Mouse (Mus musculus): ENCODE measurements around the gene Ush1g. TPM values are rescaled to one million over a fixed set of nuclear protein-coding genes. Genes with fewer than 3 reads are reported as not detected.
A peak's percentile ranks its signal among the peaks of the same experiment; 100 is the strongest.

The Ush1g gene
- polyA plus RNA-seq, 1 experiment from 2014 or later = 0.20 TPM

DNA sequence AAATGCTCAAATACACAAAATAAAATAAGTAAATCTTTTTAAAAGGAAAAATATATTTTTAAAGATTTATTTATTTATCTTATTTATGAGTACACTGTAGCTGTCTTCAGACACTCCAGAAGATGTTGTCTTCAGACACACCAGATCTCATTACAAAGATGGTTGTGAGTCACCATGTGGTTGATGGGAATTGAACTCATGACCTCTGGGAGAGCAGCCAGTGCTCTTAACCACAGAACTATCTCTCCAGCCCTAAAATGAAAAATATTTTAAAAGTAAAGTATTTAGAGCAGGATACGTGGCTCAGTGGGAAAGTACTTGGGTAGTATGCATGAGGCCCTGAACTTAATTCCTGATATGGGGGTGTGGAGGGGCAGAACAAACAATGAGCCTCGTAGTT, 20.5 kb downstream of the Ush1g start:
- Histone ChIP-seq H3K9ac (no peak overlapping the region), H3K4me2 (no peak overlapping the region), H3K4me3 (replicated peaks) (no peak overlapping the region), H3K27ac (replicated peaks) (no peak overlapping the region), H3K27me3 (peaks cover 27% of the 10 kb centered on the region), H3K9me3 (replicated peaks) (no peaks in the 10 kb centered on the region), H3K36me3 (replicated peaks) (no peaks in the 10 kb centered on the region), H3K4me1 (replicated peaks) (peaks cover 8% of the 10 kb centered on the region; the same call in 1 of the 2 replicates)
- WGBS (ENCODE audit: insufficient replicate concordance) = 56% methylated on average over 2 of the region's 2 CpGs
- ATAC-seq (ENCODE audit: insufficient read depth) = no peak

DNA sequence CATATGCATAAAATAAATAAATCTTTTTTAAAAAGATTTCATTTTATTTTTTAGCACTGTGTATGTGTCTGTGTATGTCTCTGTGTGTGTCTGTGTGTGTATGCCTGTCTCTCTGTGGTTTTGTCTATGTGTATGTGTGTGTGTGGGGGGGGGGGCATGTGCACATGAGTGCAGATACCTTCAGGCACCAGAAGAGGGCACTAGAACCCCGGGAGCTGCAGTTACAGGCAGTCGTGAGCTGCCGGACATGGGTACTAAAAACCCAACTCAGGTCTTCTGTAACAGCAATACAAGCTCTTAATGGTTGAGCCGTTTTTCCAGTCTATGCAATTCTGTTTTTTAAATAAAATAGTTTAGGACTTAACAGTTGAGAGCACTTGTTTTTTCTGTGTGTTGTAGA, 21.1 kb downstream of the Ush1g start:
- Histone ChIP-seq H3K4me3 (replicated peaks) (no peak overlapping the region), H3K9me3 (replicated peaks) (no peaks in the 10 kb centered on the region), H3K4me1 (replicated peaks) (peaks cover 8% of the 10 kb centered on the region; the same call in 1 of the 2 replicates), H3K4me2 (no peak overlapping the region), H3K9ac (no peak overlapping the region), H3K36me3 (replicated peaks) (no peaks in the 10 kb centered on the region), H3K27ac (replicated peaks) (no peak overlapping the region), H3K27me3 (peaks cover 29% of the 10 kb centered on the region)
- ATAC-seq (ENCODE audit: insufficient read depth) = no peak
- 71% methylated on average over 4 of the region's 4 CpGs for WGBS (ENCODE audit: insufficient replicate concordance)

- no peak overlapping the region for H3K27ac ChIP-seq (replicated peaks)
- ATAC-seq (ENCODE audit: insufficient read depth) = no peak
These were observed 23.7 kb downstream of the Ush1g start for GRCm38 (mm10) chr11:115298160-115298559.

DNA sequence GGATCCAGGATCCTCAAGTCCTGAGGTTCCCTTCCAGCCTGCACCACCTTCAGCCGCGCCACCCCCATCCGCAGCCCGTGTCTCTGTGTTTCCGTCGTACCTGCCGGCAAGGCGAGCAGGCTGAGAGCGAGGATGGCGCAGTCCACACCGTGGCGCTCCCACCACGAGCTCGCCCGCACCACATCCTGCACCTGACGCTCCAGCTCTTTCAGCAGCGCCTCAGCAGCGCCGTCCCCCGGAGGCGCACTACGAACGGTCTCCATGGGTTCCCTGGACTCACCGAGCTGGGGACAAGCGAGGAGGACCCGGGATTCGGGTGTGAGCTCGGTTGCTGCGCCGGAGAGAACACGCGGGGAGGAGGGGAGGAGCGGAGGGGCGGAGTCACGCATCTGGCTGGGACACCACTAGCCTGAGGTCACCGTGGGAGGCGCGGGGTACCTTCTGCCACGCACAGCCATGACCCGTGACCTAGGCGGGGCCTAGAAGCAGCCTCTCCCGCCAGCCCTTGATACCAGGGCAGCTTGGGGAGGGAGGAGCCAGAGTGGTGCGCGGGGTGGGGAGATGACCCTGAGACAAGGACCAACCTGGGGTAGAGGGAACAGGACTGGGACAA, 24.5 kb downstream of the Ush1g start, which contains the start of gene Fads6:
TSS of gene Fads6 (minus strand) at position 450 of the 613 bp plus-strand sequence.
- H3K9ac ChIP-seq = peak within 1 kb of the TSS; percentile 35; the same call in 1 of the 2 replicates
- peaks cover 29% of the 10 kb centered on the region for H3K27me3 ChIP-seq
- H3K4me2 ChIP-seq = peak within 1 kb of the TSS; percentile 55
- H3K9me3 ChIP-seq (replicated peaks) = no peaks in the 10 kb centered on the region
- H3K4me1 ChIP-seq (replicated peaks) = peaks cover 11% of the 10 kb centered on the region
- ATAC-seq (ENCODE audit: insufficient read depth) = peak; percentile 68
- no peaks in the 10 kb centered on the region for H3K36me3 ChIP-seq (replicated peaks)
- peak within 1 kb of the TSS; percentile 72 for H3K27ac ChIP-seq (replicated peaks)
- 1% methylated on average over 44 of the region's 44 CpGs for WGBS (ENCODE audit: insufficient replicate concordance)
- H3K4me3 ChIP-seq (replicated peaks) = peak within 1 kb of the TSS; percentile 49

More at GRCm38 (mm10) chr11:115298160-115298559, 23.7 kb downstream of the Ush1g start:
- Histone ChIP-seq H3K4me1 (replicated peaks) (peaks cover 8% of the 10 kb centered on the region), H3K9me3 (replicated peaks) (no peaks in the 10 kb centered on the region), H3K36me3 (replicated peaks) (no peaks in the 10 kb centered on the region), H3K27me3 (peaks cover 29% of the 10 kb centered on the region), H3K9ac (no peak overlapping the region), H3K4me2 (no peak overlapping the region; the same call in 1 of the 2 replicates), H3K4me3 (replicated peaks) (no peak overlapping the region)
- WGBS (ENCODE audit: insufficient replicate concordance) = 55% methylated on average over 8 of the region's 8 CpGs

DNA sequence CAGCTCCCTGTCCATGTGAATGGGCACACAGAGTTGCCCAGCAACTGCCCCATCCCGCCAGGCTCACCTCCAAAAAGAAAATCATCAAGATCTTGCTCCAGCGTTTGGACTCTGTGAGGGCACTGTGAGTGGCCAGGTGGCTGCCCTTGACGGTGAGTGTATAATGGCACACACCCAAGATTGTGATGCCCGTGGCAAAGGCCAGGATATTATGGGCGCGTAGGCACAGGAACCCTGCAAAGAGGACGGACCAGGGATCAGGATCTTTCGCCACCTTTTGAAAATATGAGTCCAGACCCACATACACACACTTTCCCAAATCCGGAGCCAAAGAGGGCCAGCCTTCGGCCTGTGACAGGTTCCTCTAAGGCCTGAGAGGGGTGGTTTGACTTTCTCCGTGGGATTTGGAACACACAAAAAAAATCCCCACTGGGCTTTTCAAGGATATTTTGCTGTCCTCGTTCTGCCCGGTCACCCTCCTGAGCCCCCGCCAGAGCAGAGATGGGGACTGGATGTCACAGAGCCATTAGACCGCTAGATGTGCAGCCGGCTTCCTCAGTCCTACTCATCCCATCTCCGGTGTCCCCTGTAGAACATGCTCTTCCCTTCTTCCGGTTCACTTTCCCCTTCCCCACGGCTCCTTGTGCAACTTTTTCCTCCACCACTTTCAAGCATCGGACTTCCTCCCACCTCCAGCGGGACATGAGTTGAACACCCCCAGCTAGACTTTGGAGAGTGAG, 25.2 kb downstream of the Ush1g start:
- H3K27ac ChIP-seq (replicated peaks) = peak overlapping the region; percentile 72
- H3K36me3 ChIP-seq (replicated peaks) = no peaks in the 10 kb centered on the region
- peaks cover 29% of the 10 kb centered on the region for H3K27me3 ChIP-seq
- peaks cover 16% of the 10 kb centered on the region for H3K4me1 ChIP-seq (replicated peaks)
- H3K4me3 ChIP-seq (replicated peaks) = peak overlapping the region; percentile 49
- H3K9me3 ChIP-seq (replicated peaks) = no peaks in the 10 kb centered on the region
- peak overlapping the region; percentile 55 for H3K4me2 ChIP-seq
- WGBS (ENCODE audit: insufficient replicate concordance) = 46% methylated on average over 21 of the region's 21 CpGs
- no peak for ATAC-seq (ENCODE audit: insufficient read depth)
- peak overlapping the region; percentile 35; the same call in 1 of the 2 replicates for H3K9ac ChIP-seq

GRCm38 (mm10) chr11:115295939-115296338, 25.9 kb downstream of the Ush1g start:
- Histone ChIP-seq H3K36me3 (replicated peaks) (no peaks in the 10 kb centered on the region), H3K4me1 (replicated peaks) (peaks cover 22% of the 10 kb centered on the region), H3K27ac (replicated peaks) (no peak overlapping the region; the same call in 1 of the 2 replicates), H3K4me3 (replicated peaks) (peak overlapping the region; percentile 49), H3K9ac (no peak overlapping the region), H3K4me2 (peak overlapping the region; percentile 55), H3K9me3 (replicated peaks) (no peaks in the 10 kb centered on the region), H3K27me3 (peaks cover 29% of the 10 kb centered on the region)
- 68% methylated on average over 11 of the region's 11 CpGs for WGBS (ENCODE audit: insufficient replicate concordance)
- no peak for ATAC-seq (ENCODE audit: insufficient read depth)

DNA sequence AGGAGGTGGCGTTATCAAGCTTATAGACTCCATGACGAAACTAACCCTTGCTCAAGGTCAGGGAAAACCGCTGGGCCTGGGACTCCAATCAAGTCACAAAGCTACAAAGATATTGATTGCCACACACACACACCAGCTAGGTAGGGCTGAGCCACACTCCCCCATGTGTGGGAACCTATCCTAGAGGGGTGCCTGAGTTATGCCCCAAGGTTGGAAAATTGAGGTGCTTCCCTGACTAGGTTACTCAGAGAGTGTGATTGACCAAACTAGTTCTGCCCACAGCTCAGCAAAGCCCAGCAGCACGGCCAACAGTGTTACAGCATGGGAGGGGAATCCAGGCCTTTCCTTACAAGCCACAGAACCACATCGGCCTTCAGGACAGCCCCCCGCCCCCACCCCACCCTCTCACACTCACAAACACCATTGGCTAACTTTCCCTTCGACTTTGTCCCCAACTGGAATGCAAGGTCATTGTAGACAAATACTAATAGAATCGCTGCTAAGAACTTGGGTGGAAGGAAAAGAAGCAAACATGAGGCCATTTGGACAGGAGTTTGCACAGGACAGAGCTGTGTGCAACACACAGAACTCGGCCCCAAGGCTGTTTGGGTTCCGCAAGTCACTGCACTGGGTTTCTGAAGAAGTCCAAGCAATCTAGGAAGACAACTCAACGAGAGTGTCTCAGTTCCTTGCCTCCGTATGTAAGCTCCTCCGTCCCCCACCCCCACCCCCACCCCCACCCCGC, 29.0 kb downstream of the Ush1g start:
- H3K36me3 ChIP-seq (replicated peaks) = no peaks in the 10 kb centered on the region
- no peak overlapping the region for H3K4me3 ChIP-seq (replicated peaks)
- H3K27me3 ChIP-seq = peaks cover 17% of the 10 kb centered on the region
- peak overlapping the region; percentile 78 for H3K27ac ChIP-seq (replicated peaks)
- H3K9me3 ChIP-seq (replicated peaks) = no peaks in the 10 kb centered on the region
- ATAC-seq (ENCODE audit: insufficient read depth) = peak; percentile 55
- peaks cover 28% of the 10 kb centered on the region for H3K4me1 ChIP-seq (replicated peaks)
- WGBS (ENCODE audit: insufficient replicate concordance) = 43% methylated on average over 14 of the region's 14 CpGs
- H3K4me2 ChIP-seq = peak overlapping the region; percentile 42
- H3K9ac ChIP-seq = no peak overlapping the region; the same call in 1 of the 2 replicates

- Histone ChIP-seq H3K4me1 (replicated peaks) (peaks cover 20% of the 10 kb centered on the region), H3K27me3 (peaks cover 4% of the 10 kb centered on the region), H3K9me3 (replicated peaks) (no peaks in the 10 kb centered on the region), H3K4me3 (replicated peaks) (no peak overlapping the region), H3K9ac (no peak overlapping the region), H3K36me3 (replicated peaks) (no peaks in the 10 kb centered on the region), H3K27ac (replicated peaks) (peak overlapping the region; percentile 77; the same call in 1 of the 2 replicates), H3K4me2 (no peak overlapping the region)
- no peak for ATAC-seq (ENCODE audit: insufficient read depth)
- WGBS (ENCODE audit: insufficient replicate concordance) = 58% methylated on average over 10 of the region's 10 CpGs
These were observed 30.3 kb downstream of the Ush1g start for GRCm38 (mm10) chr11:115291503-115291902.

DNA sequence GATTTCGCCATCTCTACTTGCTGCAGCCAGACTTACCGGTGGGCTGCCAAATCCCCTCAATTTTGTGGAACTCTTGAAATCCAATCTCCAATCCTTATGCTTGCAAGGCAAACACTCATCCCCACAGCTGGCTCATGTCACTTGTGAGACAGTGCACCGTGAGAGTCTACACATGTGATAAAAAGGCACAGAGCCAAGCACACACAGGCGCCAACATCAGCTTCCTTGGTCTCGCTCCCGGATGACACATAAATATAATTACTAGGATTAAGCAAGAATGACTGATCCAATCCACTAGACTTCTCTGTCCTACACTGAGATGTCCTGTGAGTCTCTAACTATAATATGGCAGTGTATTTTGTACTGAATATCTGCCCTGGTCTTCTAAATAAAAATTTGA, 30.9 kb downstream of the Ush1g start:
- no peaks in the 10 kb centered on the region for H3K27me3 ChIP-seq
- H3K36me3 ChIP-seq (replicated peaks) = no peaks in the 10 kb centered on the region
- ATAC-seq (ENCODE audit: insufficient read depth) = no peak
- no peaks in the 10 kb centered on the region for H3K9me3 ChIP-seq (replicated peaks)
- no peak overlapping the region for H3K9ac ChIP-seq
- H3K4me2 ChIP-seq = no peak overlapping the region
- no peak overlapping the region for H3K27ac ChIP-seq (replicated peaks)
- peaks cover 21% of the 10 kb centered on the region for H3K4me1 ChIP-seq (replicated peaks)
- H3K4me3 ChIP-seq (replicated peaks) = no peak overlapping the region
- WGBS (ENCODE audit: insufficient replicate concordance) = 59% methylated on average over 6 of the region's 6 CpGs

- Histone ChIP-seq H3K27me3 (no peaks in the 10 kb centered on the region), H3K4me2 (no peak overlapping the region), H3K27ac (replicated peaks) (no peak overlapping the region), H3K4me1 (replicated peaks) (peaks cover 25% of the 10 kb centered on the region), H3K36me3 (replicated peaks) (no peaks in the 10 kb centered on the region), H3K4me3 (replicated peaks) (no peak overlapping the region), H3K9me3 (replicated peaks) (no peaks in the 10 kb centered on the region), H3K9ac (no peak overlapping the region)
- ATAC-seq (ENCODE audit: insufficient read depth) = no peak
- WGBS (ENCODE audit: insufficient replicate concordance) = 53% methylated on average over 1 of the region's 1 CpGs
These were observed 31.5 kb downstream of the Ush1g start for GRCm38 (mm10) chr11:115290314-115290713.

- no peak overlapping the region for H3K9ac ChIP-seq
- H3K4me3 ChIP-seq (replicated peaks) = no peak overlapping the region
- no peaks in the 10 kb centered on the region for H3K36me3 ChIP-seq (replicated peaks)
- H3K4me2 ChIP-seq = no peak overlapping the region
- no peaks in the 10 kb centered on the region for H3K27me3 ChIP-seq
- no peak overlapping the region for H3K27ac ChIP-seq (replicated peaks)
- WGBS (ENCODE audit: insufficient replicate concordance) = 56% methylated on average over 8 of the region's 8 CpGs
- H3K4me1 ChIP-seq (replicated peaks) = peaks cover 25% of the 10 kb centered on the region
- ATAC-seq (ENCODE audit: insufficient read depth) = no peak
- H3K9me3 ChIP-seq (replicated peaks) = no peaks in the 10 kb centered on the region
These were observed 32.0 kb downstream of the Ush1g start for GRCm38 (mm10) chr11:115289885-115290284.

Measured in liver, embryonic 15.5 days (tissue).